Mouse (Mus musculus): ENCODE data around the gene Olfr1044.
"Not testable (repeated sequence)": the region's sequence is repeated elsewhere in the genome, so short reads cannot be mapped to it uniquely, and the experiment has no call there.

Olfr1044 gene

GRCm38 (mm10) chr2:86177720-86178119 lies at the start of gene Olfr1044:
Gene Olfr1044, minus strand, starts transcription at chr2:86177820.
- DNase-seq (ENCODE audit: low spot score) = no peak

- DNase-seq (ENCODE audit: low spot score) = no peak
Observed at GRCm38 (mm10) chr2:86219214-86219613, 41.6 kb upstream of the Olfr1044 start, which contains the start of gene Olfr1046. Gene Olfr1046, minus strand, starts transcription at chr2:86219314.

- DNase-seq (ENCODE audit: low spot score) = no peak
Observed at GRCm38 (mm10) chr2:86202909-86203308, 25.3 kb upstream of the Olfr1044 start, which contains the start of gene Olfr1045. Gene Olfr1045, minus strand, starts transcription at chr2:86203009.

- DNase-seq (ENCODE audit: low spot score) = no peak
Observed at GRCm38 (mm10) chr2:86195863-86196262, 18.2 kb upstream of the Olfr1044 start.

- DNase-seq (ENCODE audit: low spot score) = no peak
Observed at GRCm38 (mm10) chr2:86185583-86185982, 8.0 kb upstream of the Olfr1044 start, which contains the start of gene Olfr52. Gene Olfr52, minus strand, starts transcription at chr2:86185683.

GRCm38 (mm10) chr2:86179950-86180349 lies 2.3 kb upstream of the Olfr1044 start:
- no peak for DNase-seq (ENCODE audit: low spot score)

- not testable (repeated sequence) for DNase-seq (ENCODE audit: low spot score)
Observed at GRCm38 (mm10) chr2:86175422-86175821, 2.2 kb downstream of the Olfr1044 start.

- DNase-seq (ENCODE audit: low spot score) = no peak
Observed at GRCm38 (mm10) chr2:86167422-86167821, 10.2 kb downstream of the Olfr1044 start, which contains the start of gene Olfr1043. Gene Olfr1043, minus strand, starts transcription at chr2:86167522.

- no peak for DNase-seq (ENCODE audit: low spot score)
Observed at GRCm38 (mm10) chr2:86161738-86162137, 15.9 kb downstream of the Olfr1044 start, which contains the start of gene Olfr1042. Gene Olfr1042, minus strand, starts transcription at chr2:86161838.

- no peak for DNase-seq (ENCODE audit: low spot score)
Observed at GRCm38 (mm10) chr2:86146632-86147031, 31.0 kb downstream of the Olfr1044 start, which contains the start of gene Olfr1040. Gene Olfr1040, minus strand, starts transcription at chr2:86146732.

GRCm38 (mm10) chr2:86135828-86136227 lies 41.8 kb downstream of the Olfr1044 start, which contains the start of gene Olfr1039:
Gene Olfr1039, minus strand, starts transcription at chr2:86135928.
- no peak for DNase-seq (ENCODE audit: low spot score)
